Mouse (Mus musculus): Measurements from ENCODE around the gene Jag2.

Jag2 gene

DNA sequence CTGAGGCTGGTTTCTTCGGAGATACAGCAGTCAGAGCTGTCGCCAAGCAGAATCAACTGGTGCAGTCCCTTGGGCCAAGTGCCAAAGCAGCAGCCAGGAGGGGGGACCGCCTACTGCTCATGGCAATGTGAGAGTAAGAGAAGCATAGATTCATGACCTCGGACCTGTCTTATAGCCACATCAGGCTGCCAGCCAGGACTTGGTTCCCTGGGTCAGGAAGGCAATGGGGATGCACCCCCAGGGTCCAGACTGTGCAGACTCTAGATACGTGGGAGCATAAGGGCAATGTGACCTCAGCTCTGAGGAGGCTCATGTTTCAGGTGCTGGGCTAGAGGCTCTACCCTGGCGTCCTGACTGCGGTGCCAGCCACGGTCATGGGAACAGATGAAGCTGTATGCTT is 25.6 kb downstream of the Jag2 start:
- DNase-seq (ENCODE audit: low read depth, low spot score) = no peak

DNA sequence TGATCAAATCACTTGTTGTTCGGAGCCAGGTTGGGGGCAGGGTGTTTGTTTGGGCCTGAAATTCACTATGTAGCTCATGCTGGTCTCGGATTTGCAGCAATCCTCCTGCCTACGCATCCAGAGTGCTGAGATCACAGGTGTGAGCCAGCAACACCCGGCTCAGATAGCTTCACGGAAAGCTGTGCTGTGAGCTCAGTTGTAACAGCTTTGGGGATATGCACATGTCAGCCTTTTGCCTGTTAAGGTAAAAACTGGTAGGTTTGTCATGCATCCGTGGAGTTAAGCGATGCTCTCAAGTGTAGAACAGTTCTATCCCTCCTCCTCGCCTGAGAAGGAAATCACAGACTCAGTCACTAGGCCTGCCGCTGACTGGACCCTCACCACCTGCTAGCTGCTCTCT is 28.9 kb downstream of the Jag2 start:
- no peak for DNase-seq (ENCODE audit: low read depth, low spot score)

DNA sequence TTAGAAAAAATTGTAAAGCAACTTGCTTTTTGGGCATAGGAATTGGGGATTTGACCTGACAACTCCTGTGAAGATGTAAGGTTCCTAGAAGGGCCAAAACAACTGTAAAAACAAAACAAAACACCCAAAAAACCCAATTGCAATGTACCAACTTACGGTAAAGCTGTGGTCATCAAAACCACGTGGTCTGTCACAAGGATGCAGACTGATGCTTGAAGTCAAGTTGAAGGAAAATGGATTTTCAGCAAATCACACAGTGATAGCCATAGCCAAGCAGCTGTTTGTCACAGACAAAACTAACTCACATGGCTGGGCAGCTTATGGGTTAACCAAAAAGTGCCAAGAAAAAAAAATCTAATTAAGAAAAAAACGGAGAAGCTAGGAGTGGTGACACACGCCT is 30.6 kb downstream of the Jag2 start:
- no peak for DNase-seq (ENCODE audit: low read depth, low spot score)

DNA sequence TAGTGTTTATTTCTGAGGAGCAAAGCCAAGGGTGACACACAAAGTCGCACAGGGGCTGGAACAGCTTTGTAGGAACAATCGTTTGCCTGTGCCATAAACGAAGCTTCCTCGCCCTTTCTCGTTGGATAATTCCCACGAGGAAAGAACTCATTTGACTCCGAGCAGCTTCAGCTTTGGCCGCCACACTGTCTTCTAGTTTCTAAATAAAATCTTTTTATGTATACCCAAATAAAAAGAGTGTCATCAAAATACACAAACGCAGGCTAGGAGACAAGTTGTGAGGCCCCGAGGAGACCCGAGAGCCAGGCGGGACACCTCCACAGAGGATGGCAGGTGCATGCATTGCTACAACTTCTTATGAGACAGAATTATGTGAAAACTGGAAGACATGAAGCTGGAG is 31.2 kb downstream of the Jag2 start:
- DNase-seq (ENCODE audit: low read depth, low spot score) = no peak

DNA sequence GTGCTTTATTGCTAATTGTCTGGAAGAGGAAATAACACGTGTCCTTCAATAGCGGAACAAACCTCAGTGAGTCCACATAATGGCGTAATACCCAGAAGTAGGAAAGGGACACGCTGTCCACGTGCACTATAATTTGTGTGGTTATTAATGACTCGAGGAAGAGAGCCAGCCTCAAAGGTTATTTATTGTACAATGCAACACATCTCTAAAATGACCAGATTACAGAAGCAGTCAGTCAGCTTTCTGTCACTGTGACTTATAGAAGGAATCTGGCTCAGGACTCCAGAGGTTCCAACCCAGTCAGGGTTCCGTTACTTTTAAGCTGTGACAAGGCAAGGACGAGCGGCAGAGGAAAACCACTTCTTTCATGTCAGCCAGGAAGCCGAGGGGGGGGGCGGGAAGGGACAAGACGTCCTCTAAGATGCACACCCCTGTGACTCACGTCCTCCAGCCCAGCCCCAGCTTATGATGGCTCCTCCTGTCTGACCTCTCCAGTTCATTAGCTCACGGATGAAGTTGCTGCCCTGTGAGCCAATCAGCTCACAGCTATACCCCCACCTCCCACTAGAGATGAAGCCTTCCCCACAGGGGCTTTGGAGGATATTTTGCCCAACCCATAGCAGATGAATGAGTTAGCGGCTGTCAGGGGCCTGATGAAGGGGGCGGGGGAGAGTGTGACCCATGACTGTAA is 31.9 kb downstream of the Jag2 start:
- no peak for DNase-seq (ENCODE audit: low read depth, low spot score)

DNA sequence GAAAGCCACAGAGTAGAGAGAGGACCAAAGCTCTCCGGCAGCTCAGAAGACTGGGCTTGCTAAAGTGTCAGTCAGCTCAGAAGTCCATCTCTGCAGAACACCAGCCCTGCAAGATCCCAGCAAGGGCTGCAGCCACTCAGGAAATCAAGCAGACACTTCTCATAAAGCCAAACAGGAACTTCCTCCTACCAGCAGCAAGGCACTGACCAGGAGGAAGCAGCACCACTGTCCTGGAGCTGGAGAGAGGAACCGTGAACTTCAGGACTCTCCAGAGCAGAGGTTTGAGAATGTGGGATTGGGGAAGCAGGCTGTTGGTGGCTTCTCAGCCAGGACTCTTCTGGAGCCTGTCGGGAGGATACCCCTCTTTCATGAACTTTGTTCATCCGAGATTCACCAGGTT is 34.6 kb downstream of the Jag2 start:
- DNase-seq (ENCODE audit: low read depth, low spot score) = no peak

DNA sequence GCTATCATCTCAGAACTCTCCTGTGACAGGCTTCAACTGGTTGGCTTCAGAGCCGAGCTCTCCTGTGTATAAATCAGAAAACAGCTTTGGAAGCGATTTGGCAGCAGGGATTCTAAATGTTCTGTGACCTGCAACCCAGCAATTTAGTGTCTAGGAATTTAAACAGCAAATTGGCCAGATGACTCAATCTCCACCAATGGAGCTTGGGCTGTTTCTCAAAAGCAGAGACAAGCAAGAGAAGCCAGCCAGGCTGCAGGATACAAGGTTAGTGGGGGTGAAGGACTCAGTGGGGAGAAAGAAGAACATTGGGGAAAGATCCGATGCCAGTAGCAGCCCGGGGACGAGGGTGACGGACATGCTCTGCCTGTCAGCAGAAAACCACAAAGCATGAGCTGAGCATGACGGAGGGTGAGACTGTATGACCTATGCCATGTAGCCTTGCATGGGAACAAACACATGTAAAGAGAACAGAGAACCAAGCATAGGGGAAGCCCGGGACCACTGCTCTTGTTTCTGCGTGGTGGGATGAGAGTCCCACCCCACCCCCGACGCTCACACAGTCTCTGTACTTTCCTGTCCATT is 35.2 kb downstream of the Jag2 start:
- no peak for DNase-seq (ENCODE audit: low read depth, low spot score)

DNA sequence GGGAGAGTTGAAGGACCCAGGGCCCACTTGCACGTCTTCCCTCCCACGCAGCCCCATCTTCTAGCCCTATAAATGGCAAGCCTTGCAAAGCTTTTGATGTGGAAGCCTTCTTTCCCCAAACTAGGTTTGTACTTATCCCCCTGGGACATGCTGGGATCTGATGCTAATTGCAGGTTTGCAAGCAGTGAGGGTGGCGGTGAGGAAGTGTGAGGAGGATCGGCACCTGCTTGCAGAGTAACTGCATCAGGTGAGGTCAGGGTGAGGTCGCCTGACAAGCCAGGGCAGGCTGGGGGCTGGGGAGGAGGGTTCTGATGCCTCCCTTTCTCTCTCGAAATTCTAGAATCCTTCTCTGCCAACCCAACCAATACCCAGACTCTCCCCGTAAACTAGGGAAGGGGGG is 44.1 kb downstream of the Jag2 start:
- no peak for DNase-seq (ENCODE audit: low read depth, low spot score)

DNA sequence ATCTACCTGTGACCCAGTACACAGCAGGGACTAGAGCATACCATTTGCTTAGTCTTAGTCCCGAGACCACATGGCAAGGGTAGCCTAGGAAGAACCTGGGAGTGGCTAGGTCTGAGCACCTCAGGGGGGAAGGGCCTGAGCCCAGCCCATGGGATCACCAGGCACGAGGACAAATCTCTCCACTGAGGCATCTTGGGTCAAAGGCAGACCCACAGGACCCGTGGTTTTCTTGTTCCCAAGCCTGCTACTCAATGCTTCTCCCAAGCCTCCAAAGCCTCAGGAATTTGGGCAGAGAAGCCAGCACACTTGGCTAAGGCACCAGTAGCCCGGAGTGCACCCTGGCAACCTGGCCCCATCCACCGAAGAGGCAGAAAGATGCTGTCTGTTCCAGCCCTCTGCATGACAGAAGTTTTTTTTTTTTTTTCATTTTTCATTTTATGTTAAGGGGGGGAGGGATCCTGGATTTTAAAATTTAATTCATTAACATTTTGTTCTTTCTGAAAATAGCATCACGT is 48.2 kb downstream of the Jag2 start:
- no peak for DNase-seq (ENCODE audit: low read depth, low spot score)

DNA sequence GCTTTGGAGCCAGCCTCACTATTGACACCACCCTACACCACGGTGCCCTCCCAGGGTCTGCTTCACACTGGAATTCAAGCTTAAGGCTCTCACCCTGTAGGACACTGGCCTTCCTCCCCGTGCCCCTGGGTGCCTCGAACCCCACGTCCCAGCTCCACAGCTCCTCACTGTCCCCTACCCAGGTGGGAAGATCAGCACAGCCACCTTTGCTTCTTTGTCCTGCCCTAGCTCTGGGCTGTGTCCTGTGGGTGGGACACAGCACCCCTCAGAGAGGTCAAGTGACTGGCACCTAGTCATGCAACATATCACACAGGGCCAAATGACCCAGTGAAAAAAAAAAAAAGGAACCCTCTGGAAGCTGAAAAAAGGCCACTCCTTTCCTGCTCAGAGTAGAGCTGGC is 48.9 kb downstream of the Jag2 start:
- no peak for DNase-seq (ENCODE audit: low read depth, low spot score)

DNA sequence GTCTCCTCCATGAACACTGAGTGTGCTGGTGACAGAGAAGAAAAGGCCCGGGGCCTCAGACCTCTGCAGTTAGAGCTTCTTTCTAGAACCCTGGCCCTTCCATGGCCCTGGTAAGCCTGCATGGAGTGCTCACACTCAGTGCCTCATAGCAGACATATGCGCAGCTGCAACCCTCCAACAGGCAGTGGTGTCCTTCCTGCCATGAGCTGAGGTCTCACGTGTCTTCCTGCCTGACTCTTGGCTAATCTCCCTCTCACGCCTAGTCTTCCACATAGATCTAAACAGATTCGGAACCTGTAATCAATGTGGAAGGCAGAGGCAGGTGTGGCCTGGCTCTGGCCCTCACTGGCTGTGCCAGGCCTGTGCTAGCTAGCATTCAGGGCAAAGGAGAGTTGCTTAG is 49.8 kb downstream of the Jag2 start:
- no peak for DNase-seq (ENCODE audit: low read depth, low spot score)

DNA sequence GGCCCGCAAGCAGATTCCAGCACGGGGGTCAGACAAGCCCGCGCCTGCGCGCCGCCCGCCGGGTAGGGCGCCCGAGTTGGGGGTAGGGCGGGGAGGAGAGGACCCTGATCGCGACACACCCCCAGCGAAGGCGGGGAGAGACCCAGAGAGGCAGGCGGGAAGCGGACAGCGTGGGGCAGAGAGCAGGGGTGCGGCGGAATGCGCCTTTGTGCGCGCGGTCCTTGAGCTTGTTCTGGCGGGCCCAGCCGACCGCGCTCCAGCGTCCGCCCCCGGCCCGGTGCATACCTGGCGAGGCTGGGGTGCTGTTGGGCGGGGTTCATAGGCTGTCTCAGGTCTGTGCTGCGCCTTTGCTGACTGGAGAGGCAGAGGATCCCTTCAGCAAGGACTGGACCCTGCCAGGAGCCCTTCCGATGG is 52.0 kb downstream of the Jag2 start:
- no peak for DNase-seq (ENCODE audit: low read depth, low spot score)

DNA sequence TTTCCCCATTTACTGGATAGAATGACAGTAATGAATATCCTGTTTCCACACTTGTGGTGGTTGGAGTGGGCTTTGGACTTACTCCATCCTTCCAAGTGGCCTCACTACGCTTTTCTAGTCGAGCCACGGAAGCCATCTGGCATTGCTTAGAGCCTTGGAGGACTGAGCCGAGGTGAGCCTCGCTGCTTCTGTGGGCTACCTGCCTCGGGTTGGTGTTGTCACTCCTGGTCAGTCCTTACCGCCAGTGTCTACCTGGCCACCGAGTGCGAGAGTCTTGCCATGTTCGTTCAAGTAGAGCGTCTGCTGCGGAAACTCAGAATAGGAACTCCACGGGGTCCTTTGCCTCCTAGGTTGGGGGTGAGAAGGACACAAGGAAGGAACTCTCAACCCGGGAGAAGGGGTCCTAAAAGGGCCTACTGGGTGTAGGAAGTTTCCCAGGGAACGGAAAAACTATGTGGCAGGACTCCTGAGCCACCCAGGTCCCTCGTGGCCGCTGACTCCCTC is 52.5 kb downstream of the Jag2 start:
- DNase-seq (ENCODE audit: low read depth, low spot score) = no peak

DNA sequence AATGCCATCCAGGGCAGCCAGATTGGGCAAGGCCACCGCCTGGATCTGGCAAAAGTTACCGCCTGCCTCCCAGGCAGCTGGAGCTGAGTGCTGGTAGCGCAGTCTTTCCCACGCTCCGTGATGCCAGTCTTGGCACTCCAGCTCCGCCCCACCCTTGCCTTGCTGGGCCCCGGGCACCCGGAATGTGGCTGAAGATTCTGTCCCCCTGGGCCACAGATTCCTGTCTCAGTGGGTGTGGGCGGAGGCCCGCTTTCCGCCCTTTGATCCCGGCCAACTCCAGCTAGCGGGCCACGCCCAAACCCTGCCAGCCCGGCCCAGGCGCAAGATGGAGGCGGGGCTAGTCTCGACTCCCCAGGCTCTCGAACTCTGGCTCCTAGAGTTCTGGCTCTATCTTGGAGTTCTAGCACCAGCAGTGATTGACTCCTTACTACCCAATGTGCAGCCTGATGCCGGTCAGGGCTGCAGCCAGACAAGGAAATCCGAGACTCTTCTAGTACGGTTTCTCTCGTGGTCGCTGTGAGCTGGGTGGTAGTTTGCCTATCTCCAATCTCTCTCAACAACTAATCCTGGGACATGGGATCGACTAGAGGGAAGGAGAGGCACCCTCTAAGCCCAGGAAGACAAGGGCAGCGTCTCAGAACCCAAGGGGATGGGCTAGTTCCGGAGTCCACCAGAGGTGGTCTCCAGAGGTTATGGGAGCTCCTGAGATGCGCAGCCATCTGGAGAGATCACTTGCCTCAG is 53.1 kb downstream of the Jag2 start:
- DNase-seq (ENCODE audit: low read depth, low spot score) = no peak

DNA sequence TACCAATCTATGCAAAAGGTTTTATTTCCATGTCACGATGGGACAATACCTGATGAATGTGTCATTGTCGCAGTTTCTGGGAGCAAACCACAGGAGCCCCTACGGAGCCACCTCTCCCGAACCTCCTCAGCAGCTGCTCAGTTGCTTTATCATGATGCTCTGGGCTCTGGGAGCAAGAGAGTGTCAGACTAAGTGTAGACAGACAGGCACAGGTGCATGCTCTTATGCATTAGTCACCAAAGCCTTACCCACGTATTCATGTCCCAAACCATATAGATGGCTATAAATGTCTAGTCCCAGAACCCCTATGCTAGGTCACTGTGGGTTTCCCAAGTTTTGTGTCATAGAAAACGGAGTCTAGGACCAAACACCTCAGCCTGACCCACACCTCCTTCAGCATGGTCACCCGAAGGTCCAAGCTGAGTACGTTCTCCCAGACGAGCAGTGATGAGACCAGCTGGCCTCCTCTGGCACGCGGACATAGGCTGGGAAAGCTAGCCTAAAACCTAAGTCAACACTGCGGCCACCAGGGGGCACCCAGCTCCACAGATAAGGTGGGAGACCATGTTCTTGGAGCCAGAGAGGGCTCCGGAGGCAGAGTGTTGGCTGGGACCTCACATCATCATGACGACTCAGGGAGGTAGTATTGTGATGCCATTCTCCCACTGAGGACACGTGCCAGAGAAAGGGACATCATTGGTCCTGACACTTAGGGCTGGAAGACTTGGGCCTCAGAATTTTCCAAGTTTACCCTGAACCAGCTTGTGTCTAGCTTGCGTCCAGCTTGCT is 54.2 kb downstream of the Jag2 start:
- peak; percentile 61 for DNase-seq (ENCODE audit: low read depth, low spot score)

DNA sequence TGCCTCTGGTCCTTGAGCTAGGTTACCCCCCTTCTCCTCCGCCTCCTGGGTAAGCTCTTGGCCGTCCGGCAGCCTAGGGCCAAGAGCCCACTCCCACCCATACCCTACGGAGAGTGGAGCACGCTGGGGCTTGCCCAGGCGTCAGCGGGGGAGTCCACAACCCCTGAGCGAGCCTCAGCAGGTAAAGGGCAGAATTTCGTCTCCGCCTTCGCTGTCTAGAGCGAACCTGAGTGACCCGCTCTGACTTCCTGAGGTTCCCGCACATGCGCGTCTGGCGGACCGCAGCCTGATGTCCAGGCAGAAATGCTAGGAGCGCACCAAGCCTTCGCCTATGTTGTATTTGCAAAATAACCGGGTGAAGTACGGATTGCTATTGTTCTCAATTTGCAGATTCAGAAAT is 55.4 kb downstream of the Jag2 start:
- no peak for DNase-seq (ENCODE audit: low read depth, low spot score)

DNA sequence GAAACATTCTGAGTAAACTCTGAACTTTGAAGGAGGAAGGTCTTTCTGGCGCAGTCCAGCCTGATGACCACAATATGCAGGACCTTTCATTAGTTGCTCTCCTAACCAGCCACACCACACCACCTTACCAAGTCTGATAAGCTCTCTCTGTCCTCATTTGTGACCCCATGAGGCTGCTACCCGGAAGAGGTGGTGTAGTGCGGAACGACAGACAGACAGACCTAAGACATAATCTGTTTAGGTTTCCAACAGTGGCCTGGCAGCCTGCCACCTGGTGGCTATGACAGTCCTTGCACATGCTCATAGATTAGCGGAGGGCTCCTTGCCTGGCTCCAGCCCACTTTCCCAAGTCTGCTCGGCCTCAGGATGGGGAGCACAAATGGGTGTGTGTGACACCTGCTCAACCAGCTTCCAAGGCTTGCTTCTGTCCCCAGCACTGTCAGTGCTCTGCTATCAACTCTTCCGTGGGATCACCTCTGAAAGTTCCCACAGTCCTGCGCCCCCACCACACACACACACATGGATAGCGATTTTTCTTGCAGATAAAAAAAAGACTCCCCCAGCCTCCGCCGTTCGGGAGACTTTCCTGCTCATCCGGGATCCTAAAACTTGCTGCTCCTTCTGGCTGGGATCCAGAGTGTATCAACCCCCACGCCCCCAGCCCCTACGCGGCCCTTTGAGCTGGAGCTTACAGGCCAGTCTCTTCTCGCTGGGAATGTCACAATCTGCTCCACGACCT is 56.0 kb downstream of the Jag2 start:
- peak; percentile 38 for DNase-seq (ENCODE audit: low read depth, low spot score)

DNA sequence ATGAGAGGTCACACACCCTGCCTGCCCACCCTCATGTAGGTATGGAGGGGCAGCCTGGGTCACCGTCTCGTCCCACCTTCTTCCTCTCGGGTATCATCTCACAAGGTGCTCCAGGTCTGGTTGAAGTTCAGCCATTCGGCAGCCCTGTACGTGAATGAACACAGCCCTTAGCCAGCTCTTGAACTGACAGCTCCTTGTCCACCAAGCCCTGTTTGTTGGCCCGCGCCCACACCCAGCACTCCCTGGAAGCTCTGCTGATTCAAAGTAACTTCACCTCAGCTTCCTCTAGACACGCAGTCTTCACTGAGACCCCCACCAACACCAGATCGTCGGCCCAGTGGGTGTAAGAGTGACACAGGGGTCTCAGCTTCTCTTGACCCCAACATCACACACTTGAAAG is 56.6 kb downstream of the Jag2 start:
- no peak for DNase-seq (ENCODE audit: low read depth, low spot score)

DNA sequence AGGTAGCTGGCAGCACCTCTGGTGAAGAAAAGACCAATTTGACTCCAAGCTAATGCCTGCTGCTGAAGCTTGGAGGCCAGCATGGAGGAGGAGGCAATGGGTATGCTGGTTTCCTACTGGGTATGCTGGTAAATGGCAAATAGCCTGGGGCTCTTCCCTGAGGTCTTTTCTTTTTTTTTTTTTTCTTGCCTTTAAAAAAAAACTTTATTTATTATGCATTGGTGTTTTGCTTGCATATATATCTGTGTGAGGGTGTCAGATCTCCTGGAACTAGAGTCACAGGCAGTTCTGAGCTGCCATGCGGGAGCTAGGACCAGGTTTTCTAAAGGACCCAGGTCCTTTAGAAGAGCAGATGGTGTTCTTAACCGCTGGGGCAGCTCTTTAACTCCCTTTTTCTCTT is 58.3 kb downstream of the Jag2 start:
- no peak for DNase-seq (ENCODE audit: low read depth, low spot score)

DNA sequence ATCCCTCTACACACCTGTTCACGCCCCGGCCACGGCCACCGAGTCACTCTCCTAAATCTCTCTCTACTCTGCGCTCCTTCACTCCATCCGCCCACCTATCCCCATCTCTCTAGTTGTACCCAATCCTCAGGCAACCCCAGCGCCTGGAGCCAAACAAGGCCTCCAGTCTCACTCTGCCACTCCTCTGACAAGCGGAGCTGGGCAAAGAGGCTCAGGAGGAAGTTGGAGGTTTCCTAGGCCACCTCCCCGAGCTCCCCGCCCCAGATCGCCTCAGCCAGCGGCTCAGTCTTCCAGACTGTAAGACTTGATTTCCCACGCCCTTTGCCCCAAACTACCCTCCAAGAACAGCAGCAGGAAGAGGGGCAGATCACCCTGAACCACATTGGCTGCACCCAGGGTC is 58.8 kb downstream of the Jag2 start:
- DNase-seq (ENCODE audit: low read depth, low spot score) = no peak

DNA sequence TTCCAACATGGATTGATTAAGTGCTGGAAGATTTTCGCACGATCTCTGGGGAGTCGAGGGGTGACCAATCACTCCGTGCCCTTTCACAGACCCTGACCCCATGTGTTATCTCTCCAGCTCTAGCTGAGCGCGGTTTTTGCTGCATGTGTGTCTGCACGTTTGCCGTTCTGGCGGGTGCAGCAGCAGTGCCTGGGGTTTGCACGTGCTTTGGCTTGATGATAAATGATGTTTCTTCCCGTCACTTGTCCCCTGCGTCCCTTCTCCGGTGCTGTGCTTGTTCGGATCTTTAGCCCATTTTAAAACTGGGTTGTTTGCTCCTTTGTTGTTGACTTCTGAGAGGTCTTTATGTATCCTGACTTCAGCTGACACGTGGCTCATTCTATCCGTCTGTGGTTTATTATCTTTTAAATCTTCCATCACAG is 59.8 kb downstream of the Jag2 start:
- DNase-seq (ENCODE audit: low read depth, low spot score) = no peak

Measured in retina, adult 2 months (tissue).